Mouse (Mus musculus): ENCODE measurements around the gene E130114P18Rik. TPM values are rescaled to one million over a fixed set of nuclear protein-coding genes. Genes with fewer than 3 reads are reported as not detected.

The E130114P18Rik gene
- polyA plus RNA-seq, 1 experiment from 2014 or later, result 12.7 TPM

GRCm38 (mm10) chr4:97816001-97816400, 38.1 kb upstream of the E130114P18Rik start:
- H3K4me1 ChIP-seq, result no peaks in the 10 kb centered on the region
- no peak for ATAC-seq (replicated peaks)
- no peaks in the 10 kb centered on the region for H3K27me3 ChIP-seq (replicated peaks)
- no peaks in the 10 kb centered on the region for H3K36me3 ChIP-seq (replicated peaks)
- H3K9me3 ChIP-seq, result no peaks in the 10 kb centered on the region
- H3K4me3 ChIP-seq, result no peak overlapping the region
- H3K4me2 ChIP-seq, result no peak overlapping the region
- H3K9ac ChIP-seq, result no peak overlapping the region
- H3K27ac ChIP-seq, result no peak overlapping the region

DNA sequence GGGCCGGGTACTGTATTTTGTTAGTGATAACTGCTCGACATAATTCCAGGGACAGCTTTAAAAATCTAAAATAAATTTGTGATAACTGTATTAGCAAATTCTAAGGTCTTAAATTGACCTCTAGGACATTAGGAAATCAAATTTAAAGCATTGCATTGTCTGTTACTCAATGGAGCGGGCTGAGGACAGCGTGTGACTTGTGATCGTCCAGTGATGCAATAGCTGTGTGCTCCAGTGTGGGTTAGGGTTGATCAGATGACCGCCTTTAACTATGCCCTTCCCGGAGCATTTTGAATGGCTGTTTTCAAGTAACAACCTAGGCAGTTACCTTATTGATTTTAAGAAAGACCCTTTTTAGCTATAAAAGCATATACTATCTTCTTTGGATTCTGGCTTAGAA, 36.6 kb upstream of the E130114P18Rik start:
- no peaks in the 10 kb centered on the region for H3K9me3 ChIP-seq
- no peak overlapping the region for H3K9ac ChIP-seq
- H3K4me1 ChIP-seq, result no peaks in the 10 kb centered on the region
- no peak overlapping the region for H3K4me3 ChIP-seq
- no peak overlapping the region for H3K27ac ChIP-seq
- H3K4me2 ChIP-seq, result no peak overlapping the region
- H3K36me3 ChIP-seq (replicated peaks), result no peaks in the 10 kb centered on the region
- WGBS, result 88% methylated on average over 7 of the region's 7 CpGs
- ATAC-seq (replicated peaks), result no peak
- H3K27me3 ChIP-seq (replicated peaks), result no peaks in the 10 kb centered on the region

GRCm38 (mm10) chr4:97813996-97814395, 36.1 kb upstream of the E130114P18Rik start:
- no peak overlapping the region for H3K27ac ChIP-seq
- H3K9ac ChIP-seq, result no peak overlapping the region
- no peaks in the 10 kb centered on the region for H3K36me3 ChIP-seq (replicated peaks)
- H3K4me1 ChIP-seq, result no peaks in the 10 kb centered on the region
- WGBS, result 69% methylated on average over 4 of the region's 4 CpGs
- H3K4me3 ChIP-seq, result no peak overlapping the region
- no peak overlapping the region for H3K4me2 ChIP-seq
- no peaks in the 10 kb centered on the region for H3K27me3 ChIP-seq (replicated peaks)
- ATAC-seq (replicated peaks), result no peak
- H3K9me3 ChIP-seq, result no peaks in the 10 kb centered on the region

- ATAC-seq (replicated peaks), result no peak
Observed at GRCm38 (mm10) chr4:97813035-97813434, 35.2 kb upstream of the E130114P18Rik start.

GRCm38 (mm10) chr4:97810348-97810939, 32.6 kb upstream of the E130114P18Rik start:
- WGBS, result 77% methylated on average over 7 of the region's 7 CpGs
- no peak overlapping the region for H3K4me2 ChIP-seq
- H3K27me3 ChIP-seq (replicated peaks), result no peaks in the 10 kb centered on the region
- no peak overlapping the region for H3K27ac ChIP-seq
- ATAC-seq (replicated peaks), result no peak
- H3K9me3 ChIP-seq, result no peaks in the 10 kb centered on the region
- H3K9ac ChIP-seq, result no peak overlapping the region
- no peak overlapping the region for H3K4me3 ChIP-seq
- H3K4me1 ChIP-seq, result peaks cover 8% of the 10 kb centered on the region; the same call in 1 of the 2 replicates
- H3K36me3 ChIP-seq (replicated peaks), result no peaks in the 10 kb centered on the region

More at GRCm38 (mm10) chr4:97813035-97813434, 35.2 kb upstream of the E130114P18Rik start:
- H3K9me3 ChIP-seq, result no peaks in the 10 kb centered on the region
- no peaks in the 10 kb centered on the region for H3K4me1 ChIP-seq
- no peaks in the 10 kb centered on the region for H3K27me3 ChIP-seq (replicated peaks)
- no peak overlapping the region for H3K4me3 ChIP-seq
- H3K27ac ChIP-seq, result no peak overlapping the region
- no peak overlapping the region for H3K4me2 ChIP-seq
- H3K9ac ChIP-seq, result no peak overlapping the region
- 86% methylated on average over 5 of the region's 5 CpGs for WGBS
- H3K36me3 ChIP-seq (replicated peaks), result no peaks in the 10 kb centered on the region

GRCm38 (mm10) chr4:97809582-97810295, 31.9 kb upstream of the E130114P18Rik start:
- Histone ChIP-seq H3K27me3 (replicated peaks) (no peaks in the 10 kb centered on the region), H3K9me3 (no peaks in the 10 kb centered on the region), H3K4me3 (no peak overlapping the region), H3K4me1 (peaks cover 8% of the 10 kb centered on the region; the same call in 1 of the 2 replicates), H3K9ac (no peak overlapping the region), H3K27ac (no peak overlapping the region), H3K36me3 (replicated peaks) (no peaks in the 10 kb centered on the region), H3K4me2 (no peak overlapping the region)
- ATAC-seq (replicated peaks), result no peak
- 76% methylated on average over 4 of the region's 4 CpGs for WGBS

- Histone ChIP-seq H3K4me1 (peaks cover 8% of the 10 kb centered on the region; the same call in 1 of the 2 replicates), H3K36me3 (replicated peaks) (no peaks in the 10 kb centered on the region), H3K4me3 (no peak overlapping the region), H3K27ac (no peak overlapping the region), H3K27me3 (replicated peaks) (no peaks in the 10 kb centered on the region), H3K4me2 (no peak overlapping the region), H3K9ac (no peak overlapping the region), H3K9me3 (no peaks in the 10 kb centered on the region)
- no peak for ATAC-seq (replicated peaks)
- 91% methylated on average over 3 of the region's 3 CpGs for WGBS
Observed at GRCm38 (mm10) chr4:97808885-97809284, 31.0 kb upstream of the E130114P18Rik start.

GRCm38 (mm10) chr4:97806924-97807323, 29.0 kb upstream of the E130114P18Rik start:
- 0 out of 2 replicates have a peak, but pooled peaks have one; percentile 27 for ATAC-seq (replicated peaks)
- Histone ChIP-seq H3K27me3 (replicated peaks) (no peaks in the 10 kb centered on the region), H3K9me3 (no peaks in the 10 kb centered on the region), H3K27ac (no peak overlapping the region), H3K4me3 (no peak overlapping the region), H3K4me2 (no peak overlapping the region), H3K4me1 (peaks cover 8% of the 10 kb centered on the region; the same call in 1 of the 2 replicates), H3K9ac (no peak overlapping the region), H3K36me3 (replicated peaks) (no peaks in the 10 kb centered on the region)
- 80% methylated on average over 2 of the region's 2 CpGs for WGBS

GRCm38 (mm10) chr4:97805896-97806808, 28.3 kb upstream of the E130114P18Rik start:
- Histone ChIP-seq H3K9ac (no peak overlapping the region), H3K27me3 (replicated peaks) (no peaks in the 10 kb centered on the region), H3K9me3 (no peaks in the 10 kb centered on the region), H3K27ac (no peak overlapping the region), H3K4me1 (peaks cover 8% of the 10 kb centered on the region; the same call in 1 of the 2 replicates), H3K4me3 (no peak overlapping the region), H3K36me3 (replicated peaks) (no peaks in the 10 kb centered on the region), H3K4me2 (no peak overlapping the region)
- WGBS, result 36% methylated on average over 7 of the region's 7 CpGs
- no peak for ATAC-seq (replicated peaks)

DNA sequence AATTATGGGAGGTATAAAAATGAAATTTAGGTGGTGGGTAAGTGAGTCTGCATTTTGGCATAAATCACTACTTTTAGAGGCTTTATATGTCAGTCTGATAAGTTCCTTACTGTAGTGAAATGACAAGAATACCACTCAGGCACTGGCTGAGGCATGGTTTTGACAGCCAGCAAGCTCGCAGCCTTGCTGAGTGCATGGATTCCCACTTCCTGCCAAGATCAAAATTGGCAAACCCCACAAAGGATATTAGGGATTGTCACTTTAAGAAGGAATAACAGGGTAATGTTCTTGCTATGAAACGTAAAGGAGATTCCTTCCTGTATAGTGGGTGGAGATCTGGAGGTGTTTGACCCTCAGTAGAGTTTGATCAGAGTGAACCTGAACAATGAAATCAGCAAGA, 27.4 kb upstream of the E130114P18Rik start:
- Histone ChIP-seq H3K4me2 (no peak overlapping the region), H3K9ac (no peak overlapping the region), H3K4me1 (peaks cover 8% of the 10 kb centered on the region; the same call in 1 of the 2 replicates), H3K4me3 (no peak overlapping the region), H3K27ac (no peak overlapping the region), H3K36me3 (replicated peaks) (no peaks in the 10 kb centered on the region), H3K9me3 (no peaks in the 10 kb centered on the region), H3K27me3 (replicated peaks) (no peaks in the 10 kb centered on the region)
- 48% methylated on average over 2 of the region's 2 CpGs for WGBS
- no peak for ATAC-seq (replicated peaks)

GRCm38 (mm10) chr4:97804638-97805037, 26.8 kb upstream of the E130114P18Rik start:
- peaks cover 8% of the 10 kb centered on the region; the same call in 1 of the 2 replicates for H3K4me1 ChIP-seq
- H3K4me3 ChIP-seq, result no peak overlapping the region
- H3K27me3 ChIP-seq (replicated peaks), result no peaks in the 10 kb centered on the region
- no peak overlapping the region for H3K9ac ChIP-seq
- H3K4me2 ChIP-seq, result no peak overlapping the region
- no peaks in the 10 kb centered on the region for H3K36me3 ChIP-seq (replicated peaks)
- no peak for ATAC-seq (replicated peaks)
- no peaks in the 10 kb centered on the region for H3K9me3 ChIP-seq
- 65% methylated on average over 5 of the region's 5 CpGs for WGBS
- H3K27ac ChIP-seq, result no peak overlapping the region

GRCm38 (mm10) chr4:97803791-97804190, 25.9 kb upstream of the E130114P18Rik start:
- no peak overlapping the region for H3K4me2 ChIP-seq
- no peaks in the 10 kb centered on the region for H3K36me3 ChIP-seq (replicated peaks)
- whole genome bisulfite sequencing, result 58% methylated on average over 3 of the region's 3 CpGs

More at GRCm38 (mm10) chr4:97803791-97804190, 25.9 kb upstream of the E130114P18Rik start:
- no peak overlapping the region for H3K27ac ChIP-seq
- H3K4me3 ChIP-seq, result no peak overlapping the region
- peaks cover 8% of the 10 kb centered on the region; the same call in 1 of the 2 replicates for H3K4me1 ChIP-seq
- H3K27me3 ChIP-seq (replicated peaks), result no peaks in the 10 kb centered on the region
- no peak overlapping the region for H3K9ac ChIP-seq
- ATAC-seq (replicated peaks), result no peak
- no peaks in the 10 kb centered on the region for H3K9me3 ChIP-seq
